Mouse (Mus musculus): ENCODE data around the gene Tbx1.

Gene Tbx1

DNA sequence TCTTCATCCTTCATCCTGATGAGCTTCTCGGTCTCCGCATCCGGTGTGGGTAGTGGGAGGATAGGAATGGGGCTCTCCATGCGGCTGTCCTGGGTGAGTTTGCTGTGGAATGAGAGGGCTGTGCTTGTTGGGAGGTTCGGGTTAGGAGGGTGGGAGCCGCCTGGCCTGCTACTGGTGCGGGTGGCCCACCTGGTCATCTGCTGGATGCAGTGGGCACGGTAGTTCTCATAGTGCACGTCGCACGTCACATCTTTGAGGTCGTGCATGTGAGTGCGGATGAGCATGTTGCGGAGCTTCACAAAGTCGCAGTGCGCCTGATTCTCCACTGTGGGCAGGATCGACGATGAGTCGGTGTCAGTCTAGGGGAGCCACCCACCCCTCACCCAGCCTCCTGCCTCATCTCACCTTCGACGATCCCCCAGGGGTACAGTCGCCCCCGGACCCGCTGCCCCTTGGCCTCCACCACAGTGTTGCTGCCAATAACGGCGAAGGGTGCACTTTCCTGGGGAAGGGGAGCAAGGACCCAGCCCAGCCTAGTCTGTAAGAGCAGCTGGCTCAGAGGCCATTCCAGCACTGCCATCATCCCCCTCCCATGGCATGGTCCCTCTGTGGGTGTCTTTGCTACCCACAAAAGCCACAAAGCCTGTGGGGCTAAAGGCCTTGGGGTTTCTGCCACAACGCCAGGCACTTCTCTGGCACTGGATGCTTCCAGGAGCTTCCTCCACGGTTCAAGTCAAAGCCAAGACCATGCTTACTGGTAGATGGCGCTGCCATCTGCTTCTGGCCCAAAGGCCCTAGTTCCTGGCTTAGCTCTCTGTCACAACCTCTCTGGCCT, 32.7 kb upstream of the Tbx1 start:
- DNase-seq (ENCODE audit: low spot score), result no peak

DNA sequence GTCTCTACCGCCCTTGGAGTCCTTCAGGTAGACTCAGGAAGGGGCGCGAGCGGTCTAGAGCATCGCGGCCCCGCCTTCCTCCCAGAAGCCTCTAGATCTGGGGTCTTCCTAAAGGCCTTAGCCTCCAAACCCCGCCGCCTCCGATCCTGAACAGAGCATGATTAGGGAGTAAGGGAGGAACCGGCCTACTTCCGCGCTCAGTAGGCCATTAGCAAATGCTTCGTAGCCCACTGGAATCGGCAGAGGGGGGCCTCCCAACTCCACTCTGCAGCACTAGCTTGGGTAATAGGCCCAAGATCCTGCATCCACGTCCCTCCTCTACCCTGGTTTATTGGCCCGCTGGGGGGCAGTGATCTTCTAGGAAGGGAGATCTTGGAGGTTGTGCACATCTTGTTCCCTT, 31.5 kb upstream of the Tbx1 start, which contains the start of gene Gp1bb:
TSS of gene Gp1bb (minus strand) at position 385 of the 400 bp plus-strand sequence.
- no peak for DNase-seq (ENCODE audit: low spot score)

DNA sequence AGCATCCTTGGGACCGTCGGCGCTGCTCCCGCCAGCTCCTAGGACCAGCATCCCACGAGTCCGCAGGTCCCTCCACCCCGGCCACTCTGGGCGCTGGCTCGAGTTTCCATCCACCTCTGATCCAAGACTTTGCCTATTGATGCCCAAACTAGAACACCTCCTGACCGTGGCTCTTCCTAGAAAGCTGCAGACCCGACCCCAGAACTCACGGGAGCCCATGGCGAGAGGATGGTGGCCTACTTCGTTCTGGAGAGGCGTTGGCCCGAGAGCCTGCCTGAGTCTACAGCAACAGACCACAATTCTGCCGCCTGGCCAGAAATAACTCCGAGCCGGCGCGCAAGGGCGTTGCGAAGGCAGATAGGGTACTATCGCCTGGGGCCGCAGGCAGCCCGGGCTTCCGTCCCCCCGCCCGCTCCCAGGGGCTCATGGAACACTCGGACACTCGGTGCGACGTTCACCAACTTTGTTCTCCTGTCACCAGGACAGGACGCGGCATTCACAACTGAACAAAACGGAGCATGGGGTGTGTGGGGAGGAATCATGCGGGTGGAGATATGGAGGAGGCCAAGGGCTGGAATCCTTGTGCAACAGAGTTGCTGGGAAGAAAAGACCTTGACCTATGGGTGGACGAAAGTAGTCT, 31.0 kb upstream of the Tbx1 start:
- no peak for DNase-seq (ENCODE audit: low spot score)

DNA sequence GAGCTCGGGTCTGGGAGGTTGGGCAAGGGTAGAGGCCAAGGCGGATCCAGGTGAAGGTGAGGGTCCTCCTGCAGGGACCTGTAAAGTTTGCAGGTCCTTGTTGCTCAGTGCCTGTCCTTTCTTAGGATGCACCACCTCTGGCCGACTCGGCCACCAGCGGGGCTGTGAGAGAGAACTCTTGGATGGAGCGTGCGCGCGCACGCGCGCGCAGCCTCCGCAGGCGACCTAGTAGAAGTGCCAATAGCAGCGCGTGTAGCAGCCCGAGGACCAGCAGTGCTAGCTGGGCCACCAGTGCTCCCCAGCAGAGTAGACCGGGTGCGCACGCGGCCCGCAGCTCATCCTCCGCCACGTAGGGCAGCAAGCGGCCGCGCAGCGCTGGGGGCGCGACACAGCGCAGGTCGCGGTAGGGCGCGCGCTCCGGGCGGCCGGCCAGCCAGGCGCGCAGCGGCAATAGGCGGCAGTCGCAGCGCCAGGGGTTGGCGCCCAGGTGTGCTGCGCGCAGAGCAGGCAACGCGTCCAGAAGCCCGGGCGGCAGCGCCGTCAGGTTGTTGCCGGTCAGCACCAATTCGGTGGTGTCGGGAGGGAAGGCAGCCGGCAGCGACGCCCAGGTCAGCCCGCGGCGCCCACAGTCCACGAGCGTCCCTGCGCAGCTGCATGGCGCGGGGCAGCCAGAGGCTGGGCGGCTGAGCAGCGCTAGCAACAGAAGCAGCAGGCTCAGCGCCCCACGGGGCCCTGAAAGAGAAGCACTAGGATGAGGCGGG, 30.3 kb upstream of the Tbx1 start:
- no peak for DNase-seq (ENCODE audit: low spot score)

DNA sequence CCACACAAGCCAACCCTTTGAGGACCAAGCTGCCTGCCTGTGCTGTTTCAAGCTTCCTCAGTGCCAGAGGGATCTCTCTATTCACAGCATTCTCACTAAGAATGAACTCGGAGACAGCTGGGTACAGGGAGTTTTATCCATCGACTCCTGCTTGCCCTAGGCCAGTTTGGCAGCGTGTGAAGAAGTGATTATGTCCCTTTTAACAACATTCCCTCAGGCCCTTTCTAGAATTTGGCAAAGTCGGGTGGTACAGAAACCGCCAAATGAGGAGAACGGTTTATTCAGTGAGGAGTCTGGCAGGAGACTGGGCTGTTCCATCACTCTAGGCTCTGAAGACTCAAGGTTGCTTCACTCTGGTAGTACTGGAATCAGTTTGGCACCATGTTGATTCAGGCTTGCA, 29.7 kb upstream of the Tbx1 start:
- DNase-seq (ENCODE audit: low spot score), result no peak

DNA sequence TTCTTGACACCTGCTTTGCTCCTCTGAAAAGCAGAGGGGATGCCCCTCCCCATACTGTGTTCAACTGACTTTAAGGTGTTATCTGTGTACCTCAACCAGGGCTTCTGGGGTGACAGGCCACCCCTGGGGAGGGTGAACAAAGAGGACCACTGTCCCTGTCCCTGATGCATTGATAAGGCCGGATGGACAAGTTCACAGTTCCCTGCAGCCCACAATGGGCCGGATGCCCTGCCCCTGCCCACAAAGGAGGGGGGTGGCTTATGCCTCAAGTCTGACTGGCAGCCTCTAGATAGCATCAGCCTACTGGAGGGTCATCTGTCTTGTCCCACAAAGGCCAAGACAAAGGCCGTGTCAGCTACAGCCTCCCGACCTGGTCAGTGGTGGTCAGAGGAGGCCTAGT, 28.6 kb upstream of the Tbx1 start:
- no peak for DNase-seq (ENCODE audit: low spot score)

DNA sequence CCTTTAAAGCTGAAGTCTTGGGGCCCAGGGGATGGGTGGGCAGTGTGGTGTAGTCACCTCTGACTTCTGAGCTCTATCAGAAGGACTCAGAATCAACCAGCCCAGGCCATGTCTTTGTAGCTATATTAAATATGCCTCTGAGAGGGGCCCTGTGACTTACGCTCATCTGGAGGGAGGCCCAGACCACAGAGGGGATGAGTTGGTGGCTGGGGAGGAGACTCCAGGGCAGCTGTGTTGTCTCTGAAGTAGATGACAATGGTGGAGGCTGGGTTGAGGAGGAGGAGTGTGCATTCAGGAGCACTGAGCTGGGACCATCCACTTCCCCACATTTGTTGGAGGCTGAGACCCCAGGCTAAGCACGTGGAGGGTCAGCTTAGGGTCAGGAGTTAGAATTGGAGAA, 27.8 kb upstream of the Tbx1 start:
- no peak for DNase-seq (ENCODE audit: low spot score)

DNA sequence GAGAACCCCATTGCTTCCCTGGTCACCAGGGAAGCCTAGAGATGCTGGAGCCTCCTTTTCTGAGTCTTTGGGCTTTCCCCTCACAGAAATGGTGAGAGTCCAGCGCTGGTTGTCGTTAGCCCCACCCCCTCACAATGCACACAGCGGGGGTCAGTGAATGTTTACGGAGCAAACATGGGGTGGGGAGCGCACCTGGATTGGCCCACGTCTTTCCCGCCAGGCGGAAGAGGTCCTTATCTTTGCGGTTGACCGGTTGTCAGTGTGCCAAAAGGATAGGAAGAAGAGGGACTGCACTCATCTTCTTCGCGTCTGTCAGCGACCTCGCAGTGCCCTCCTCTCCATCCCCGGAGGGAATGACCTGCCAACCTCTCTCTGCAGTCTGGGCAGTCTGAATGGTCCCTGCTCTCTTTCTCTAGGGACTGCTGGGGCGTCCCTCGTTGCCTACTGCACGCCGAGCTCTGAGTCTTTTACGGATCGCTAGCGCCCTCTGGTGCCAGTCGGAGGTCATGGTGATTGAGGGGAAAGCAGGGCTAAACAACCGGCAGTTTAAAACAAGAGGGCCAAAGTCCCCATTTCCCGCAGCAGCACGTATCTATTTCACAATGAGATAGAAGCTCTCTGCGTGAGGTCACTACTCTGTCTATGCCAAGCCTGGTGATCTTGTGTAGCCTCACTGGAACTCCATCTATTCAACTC, 27.0 kb upstream of the Tbx1 start:
- DNase-seq (ENCODE audit: low spot score), result peak; percentile 57

DNA sequence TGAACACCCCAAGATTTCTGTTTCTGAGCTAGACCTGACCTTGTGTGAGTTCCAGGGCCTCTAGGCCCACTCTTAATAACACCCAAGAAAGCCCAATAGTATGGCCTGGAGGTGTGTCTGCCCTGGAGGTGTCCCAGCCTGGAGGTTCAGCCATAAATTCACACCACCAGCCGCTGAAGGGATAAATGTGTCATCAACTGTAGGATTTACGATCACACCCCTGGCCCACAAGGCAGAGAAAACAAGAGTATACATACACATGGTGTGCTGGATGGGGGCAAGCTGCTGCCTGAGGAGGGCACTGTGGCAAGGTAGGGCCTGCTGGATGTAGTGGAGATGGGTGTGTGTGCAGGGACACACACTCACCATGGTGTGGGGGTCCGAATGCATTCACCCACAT, 22.8 kb upstream of the Tbx1 start:
- no peak for DNase-seq (ENCODE audit: low spot score)

DNA sequence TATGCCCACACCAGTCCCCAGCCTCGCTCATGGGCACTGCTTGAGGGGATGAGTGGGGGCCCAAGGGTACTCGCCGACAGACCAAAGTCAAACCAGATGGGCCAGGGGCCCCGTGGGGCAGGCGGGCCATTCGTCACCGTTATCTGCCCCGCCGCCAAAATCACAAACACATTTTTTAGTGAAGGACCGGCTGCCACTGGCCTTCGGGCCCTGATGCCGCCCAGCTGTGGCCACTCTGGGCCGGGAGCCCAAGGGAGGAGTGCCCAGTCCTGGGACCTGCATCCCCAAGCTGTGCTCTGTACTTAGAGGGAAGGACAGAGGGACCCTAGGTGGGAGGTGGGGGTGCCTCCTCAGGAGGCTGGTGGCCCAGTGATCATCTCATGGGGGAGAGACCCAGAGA, 21.3 kb upstream of the Tbx1 start:
- no peak for DNase-seq (ENCODE audit: low spot score)

DNA sequence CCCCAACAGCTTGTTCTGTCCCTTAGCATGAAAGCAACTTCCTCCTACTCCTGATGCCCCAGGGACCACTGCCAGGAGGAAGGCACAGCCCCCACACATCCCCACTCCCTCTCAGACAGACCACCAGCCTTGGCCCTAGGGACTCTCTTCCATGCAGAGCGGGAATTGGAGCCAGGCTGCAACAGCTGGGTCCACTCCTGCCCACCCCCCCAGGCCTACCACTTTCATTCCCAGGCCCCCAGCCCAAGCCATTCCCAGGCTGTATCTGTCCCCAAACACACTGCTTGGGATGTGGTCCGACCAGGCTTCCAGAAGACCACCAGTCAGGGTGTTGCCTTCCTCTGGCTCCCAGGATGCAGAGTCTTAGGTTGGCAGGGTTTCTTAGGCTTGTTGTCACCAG, 18.6 kb upstream of the Tbx1 start:
- DNase-seq (ENCODE audit: low spot score), result no peak

DNA sequence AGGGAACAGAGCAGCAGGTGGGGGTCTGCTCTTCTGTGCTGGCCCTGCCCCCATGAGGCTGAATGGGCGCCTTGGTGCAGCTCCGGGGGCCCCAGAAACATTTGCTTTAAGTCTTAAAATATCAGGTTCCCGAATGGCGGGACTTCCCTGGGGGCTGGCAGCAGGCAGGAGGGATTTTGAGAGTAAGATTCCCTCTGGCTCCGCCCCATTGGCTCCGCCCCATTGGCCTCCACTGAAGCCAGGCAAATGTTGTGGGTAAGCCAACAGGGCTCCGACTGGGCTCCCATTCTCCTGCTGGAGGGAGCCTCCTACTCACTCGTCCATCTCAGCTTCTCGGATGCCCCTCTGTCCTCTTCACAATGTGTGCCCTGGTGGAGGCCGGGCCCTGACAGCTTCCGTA, 17.8 kb upstream of the Tbx1 start:
- no peak for DNase-seq (ENCODE audit: low spot score)

DNA sequence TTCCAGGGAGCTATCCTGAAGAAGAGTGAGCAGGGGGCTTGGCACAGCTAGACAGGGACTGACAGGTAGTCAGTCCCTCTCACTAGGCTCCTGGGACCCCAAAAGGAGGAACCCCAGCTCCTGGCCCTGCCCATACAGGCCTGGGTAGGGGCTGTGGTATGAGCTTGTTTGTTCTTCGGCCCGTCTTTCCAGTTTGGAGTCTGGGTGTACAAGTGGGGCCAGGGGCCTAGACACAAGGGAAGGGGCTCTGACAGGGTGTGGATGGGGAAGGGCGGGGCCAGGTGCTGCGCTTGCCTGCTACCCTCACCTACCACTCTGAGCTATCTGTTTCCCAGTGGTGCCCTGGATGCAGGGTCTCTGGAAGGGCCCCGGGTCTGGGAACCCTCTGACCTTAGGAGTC, 15.2 kb upstream of the Tbx1 start:
- no peak for DNase-seq (ENCODE audit: low spot score)

DNA sequence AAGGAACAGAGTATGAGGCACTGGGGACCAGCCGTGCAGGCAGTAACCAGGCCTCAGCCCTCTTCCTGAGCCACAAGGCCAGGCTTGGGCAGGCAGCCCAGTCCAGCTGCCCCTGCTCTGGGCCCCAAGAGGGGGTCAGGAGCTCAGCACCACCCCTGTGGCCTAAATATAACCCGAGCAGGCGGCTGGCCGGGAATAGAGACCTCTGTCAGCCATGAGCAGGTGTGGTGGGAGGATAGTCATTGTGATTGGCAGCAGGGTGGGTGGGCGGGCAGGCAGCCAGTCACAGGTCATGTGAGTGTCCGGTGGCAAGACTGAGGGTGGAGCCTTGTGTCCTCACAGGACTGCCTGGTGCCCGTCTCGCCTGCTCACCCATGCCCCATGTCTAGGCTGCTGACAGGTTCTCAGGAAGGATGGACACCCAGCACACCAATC, 13.8 kb upstream of the Tbx1 start:
- no peak for DNase-seq (ENCODE audit: low spot score)

DNA sequence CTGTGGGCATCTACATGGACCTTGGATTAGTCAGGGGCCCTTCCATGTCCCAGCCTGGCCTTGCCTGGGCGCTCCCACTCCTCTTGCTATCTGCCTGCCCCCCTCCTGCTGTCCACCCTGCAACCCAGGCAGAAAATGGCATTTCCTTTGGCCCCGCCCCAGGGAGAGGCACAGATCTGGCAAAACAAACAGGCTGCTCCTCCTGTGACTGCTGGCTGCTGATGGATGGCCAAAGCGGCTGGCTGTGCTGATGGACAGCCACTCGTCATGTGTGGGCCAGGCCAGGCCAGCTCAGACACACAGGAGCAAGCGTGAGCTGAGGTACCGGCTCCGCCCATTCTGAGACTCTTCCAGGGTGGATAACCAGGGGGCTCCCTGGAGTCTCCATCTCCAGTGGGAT, 11.0 kb upstream of the Tbx1 start:
- no peak for DNase-seq (ENCODE audit: low spot score)

DNA sequence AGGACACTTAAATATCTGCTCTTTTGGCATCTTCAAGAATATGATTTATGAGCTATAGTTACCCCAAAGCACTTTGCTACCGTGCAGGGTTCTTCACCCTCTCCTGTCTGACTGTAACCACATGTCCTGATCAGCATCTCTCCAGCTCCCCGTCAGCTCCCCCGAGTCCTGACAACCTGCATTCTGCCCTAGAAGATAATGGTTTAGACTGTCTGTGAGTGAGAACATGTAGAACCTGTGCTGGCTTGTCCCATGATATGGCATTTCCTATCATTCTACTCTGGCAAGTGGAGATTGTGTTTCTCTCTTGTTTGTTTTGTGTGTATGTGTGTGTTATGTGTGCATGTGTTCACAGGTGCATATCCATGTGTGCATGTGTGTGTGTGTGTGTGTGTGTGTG, 7.5 kb upstream of the Tbx1 start:
- DNase-seq (ENCODE audit: low spot score), result no peak

DNA sequence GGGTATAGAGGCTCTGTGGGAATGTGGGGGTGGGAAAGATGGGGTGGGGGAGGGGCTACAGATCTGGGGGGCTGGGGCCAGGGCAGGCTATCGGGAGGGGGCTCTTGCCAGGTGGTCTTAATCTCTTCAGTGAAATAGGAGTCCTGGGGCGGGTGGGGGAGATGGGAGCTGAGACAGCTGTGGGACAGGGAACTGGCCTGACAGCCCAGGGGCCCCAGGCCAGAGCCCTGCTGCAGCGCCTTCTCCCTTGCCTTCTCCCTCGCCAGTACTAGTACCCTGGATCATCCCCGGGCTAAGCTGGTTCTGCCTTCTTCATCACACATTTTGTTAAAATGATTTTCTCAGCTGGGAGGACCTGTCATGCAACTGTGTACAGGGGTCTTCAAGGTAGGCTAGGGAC, 5.8 kb upstream of the Tbx1 start:
- no peak for DNase-seq (ENCODE audit: low spot score)

DNA sequence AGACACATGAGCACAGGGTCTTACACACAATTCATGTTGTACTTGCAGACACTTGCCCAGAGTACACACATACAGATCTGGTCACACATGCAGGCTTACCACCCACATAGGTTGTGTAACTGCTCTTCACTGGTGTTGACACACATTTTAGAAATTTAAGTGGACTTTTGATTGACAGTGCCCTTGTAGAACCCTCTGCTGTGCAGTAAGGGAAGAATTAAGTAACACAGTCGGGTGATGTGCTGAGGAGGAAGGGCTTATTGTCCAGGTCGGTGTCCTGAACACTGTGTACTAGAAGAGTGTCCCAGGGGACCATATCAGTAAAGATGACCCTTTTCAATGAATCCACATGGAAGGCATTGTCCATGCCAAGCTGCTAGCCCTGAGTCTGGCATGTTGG, 3.5 kb upstream of the Tbx1 start:
- no peak for DNase-seq (ENCODE audit: low spot score)

DNA sequence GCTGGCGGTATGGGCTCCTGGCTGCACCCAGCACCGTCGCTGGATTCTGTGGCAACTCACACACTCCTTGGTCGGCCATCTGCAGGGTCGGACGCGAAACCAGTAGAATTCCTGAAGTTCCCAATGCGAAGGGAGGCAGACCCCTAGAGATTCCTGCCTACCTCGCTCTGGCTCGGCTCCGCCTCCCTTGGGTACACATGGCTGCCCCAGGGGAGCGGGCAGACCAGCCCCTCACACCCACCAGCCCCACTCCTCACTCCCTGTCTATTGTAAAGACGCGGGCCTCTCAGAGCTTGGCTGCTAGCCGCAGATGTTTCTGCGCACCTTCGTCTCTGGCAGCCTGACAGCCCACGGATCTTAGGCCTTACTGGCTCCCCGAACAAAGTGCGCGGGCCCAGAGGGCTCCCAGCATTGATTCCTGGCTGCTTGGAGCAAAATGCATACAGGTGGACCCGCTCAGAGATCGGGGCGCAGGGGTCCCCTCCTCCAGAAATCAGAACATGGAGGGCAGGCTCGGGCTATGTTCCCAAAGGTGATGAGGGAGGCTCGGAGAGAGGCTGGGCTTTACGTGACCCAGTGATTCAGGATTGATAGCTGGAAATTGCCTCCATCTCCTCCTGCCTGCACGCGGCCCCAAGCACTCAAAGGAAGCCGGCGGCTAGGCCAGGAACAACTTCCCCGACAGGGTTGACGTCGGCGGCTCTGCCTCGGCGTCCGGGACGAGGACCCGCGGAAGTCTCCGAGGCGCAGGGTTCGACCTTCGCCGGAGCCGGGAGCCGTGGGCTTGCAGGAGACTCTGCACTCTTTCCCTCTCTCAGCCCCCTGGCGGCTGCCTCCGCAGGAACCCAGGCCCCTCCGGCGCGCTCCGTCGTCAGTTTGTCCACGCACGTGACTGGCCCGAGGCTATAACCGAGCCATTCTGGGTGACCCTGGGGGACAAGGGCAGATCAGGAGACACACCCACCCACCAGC, 862 bp upstream of the Tbx1 start:
- no peak for DNase-seq (ENCODE audit: low spot score)

DNA sequence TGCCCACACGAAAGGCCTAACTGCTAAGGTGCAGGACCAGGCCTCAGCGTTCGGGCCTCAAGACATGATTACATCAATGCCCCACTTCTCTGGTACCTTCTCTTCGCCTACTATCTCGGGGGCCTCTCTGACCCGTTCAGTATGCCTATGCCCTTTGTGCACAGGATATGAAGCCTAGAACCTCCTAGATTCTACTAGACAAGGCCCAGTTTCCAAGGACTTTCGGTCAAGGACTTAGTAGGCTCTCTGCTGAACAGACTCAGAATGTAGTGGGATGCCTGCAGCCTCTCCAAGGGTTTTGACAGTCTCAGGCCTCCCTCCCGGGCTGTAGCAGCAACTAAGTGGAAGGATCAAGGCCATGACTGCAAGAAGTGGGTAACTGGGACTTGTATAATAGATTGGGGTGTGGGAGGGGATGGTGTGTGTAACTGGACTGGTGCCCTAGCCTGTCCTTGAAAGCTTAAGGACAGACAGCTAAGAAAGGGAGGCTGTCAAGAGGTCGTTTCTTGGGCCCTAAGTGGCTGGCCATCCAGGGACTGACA, 1.3 kb downstream of the Tbx1 start:
- no peak for DNase-seq (ENCODE audit: low spot score)

DNA sequence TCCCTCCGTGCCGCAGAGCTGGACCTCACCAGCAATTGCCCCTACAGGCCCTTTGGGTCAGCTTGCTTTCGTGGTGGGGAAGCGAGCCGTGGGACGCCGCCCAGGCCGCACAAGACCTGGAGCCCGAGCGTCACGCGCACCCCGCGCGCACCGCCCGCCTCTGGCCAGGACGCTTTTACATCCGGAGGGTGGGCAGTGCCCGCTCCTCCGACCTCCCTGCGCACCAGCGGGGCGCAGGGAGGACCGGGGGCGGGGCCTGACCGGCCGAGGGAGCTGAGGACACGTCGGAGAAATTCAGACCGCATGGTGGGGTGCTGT, 1.8 kb downstream of the Tbx1 start:
- DNase-seq (ENCODE audit: low spot score), result no peak

Measured in urinary bladder, postnatal 10 days (tissue).